In genomic region chr13:81657008-81657350, GRCm38 (mm10) we compare ENCODE assay signal across 8 mouse cellular contexts. TPM values are rescaled to one million over a fixed set of nuclear protein-coding genes. Genes with fewer than 3 reads are reported as not detected.
A peak's percentile ranks its signal among the peaks of the same experiment; 100 is the strongest.
DNase-seq lines count a peak whose midpoint lies in the region; ATAC-seq and TF ChIP-seq lines count a peak whose summit lies in the region.

No protein-coding gene starts in this region.

- intact Hi-C loops in heart, adult 2 months (cut with DNase I), result loop anchor here (5.0 kb wide), 4 partner anchors 55 to 775 kb away; partner anchors contain the start of genes Arrdc3, Cetn3, Mblac2 and Polr3g

- no peak for TF ChIP-seq POLR2A in heart, adult 2 months (IDR thresholded peaks at IDR 0.05; ENCODE audit: insufficient read depth, low read depth, low read length)

- H3ac ChIP-seq in C2C12 (ENCODE audit: control insufficient read depth, insufficient read length, low read depth), result peak overlapping the region; percentile 26

- no peak for TF ChIP-seq EP300 in heart, adult 2 months (IDR thresholded peaks at IDR 0.05; ENCODE audit: insufficient read depth, low read depth, low read length)

- H3K27me3 ChIP-seq in heart, adult 2 months (ENCODE audit: control insufficient read depth, insufficient read depth, low read length), result no peaks in the 10 kb centered on the region
- no peaks in the 10 kb centered on the region for H3K27me3 ChIP-seq in C2C12 (ENCODE audit: control insufficient read depth, insufficient read depth, insufficient read length)
- H3K27me3 ChIP-seq in forebrain, embryonic 12.5 days, result no peaks in the 10 kb centered on the region
- no peaks in the 10 kb centered on the region for H3K27me3 ChIP-seq in liver, embryonic 13.5 days

- ATAC-seq in forebrain, embryonic 12.5 days (ENCODE audit: low FRiP score), result no peak
- peak; percentile 77 for ATAC-seq in liver, embryonic 13.5 days (ENCODE audit: low read depth)

- peak overlapping the region; percentile 73 for H3K9ac ChIP-seq in heart, adult 2 months (ENCODE audit: low read depth, low read length)
- H3K9ac ChIP-seq in forebrain, embryonic 12.5 days, result peak overlapping the region; percentile 50
- H3K9ac ChIP-seq in liver, embryonic 13.5 days, result peak overlapping the region; percentile 78

- H3K79me2 ChIP-seq in heart, adult 2 months (replicated peaks; ENCODE audit: control insufficient read depth, insufficient read depth, low read length), result peaks cover 4% of the 10 kb centered on the region; the same call in 1 of the 2 replicates
- H3K79me2 ChIP-seq in C2C12 (ENCODE audit: control insufficient read depth, insufficient read depth), result peaks cover 43% of the 10 kb centered on the region

- peak overlapping the region; percentile 98 for H3K27ac ChIP-seq in heart, adult 2 months
- H3K27ac ChIP-seq in forebrain, embryonic 12.5 days, result peak overlapping the region; percentile 93
- H3K27ac ChIP-seq in liver, embryonic 13.5 days, result peak overlapping the region; percentile 94

- H3K4me1 ChIP-seq in heart, adult 2 months (ENCODE audit: control insufficient read depth, insufficient read depth, low read length), result peaks cover 3% of the 10 kb centered on the region; the same call in 1 of the 2 replicates
- peaks cover 20% of the 10 kb centered on the region for H3K4me1 ChIP-seq in forebrain, embryonic 12.5 days
- H3K4me1 ChIP-seq in liver, embryonic 13.5 days (replicated peaks), result peaks cover 47% of the 10 kb centered on the region

- WGBS in heart, adult 2 months, result 34% methylated on average over 5 of the region's 5 CpGs
- 12% methylated on average over 5 of the region's 5 CpGs for WGBS in forebrain, embryonic 12.5 days
- 26% methylated on average over 5 of the region's 5 CpGs for WGBS in liver, embryonic 13.5 days (ENCODE audit: insufficient replicate concordance)

- H3K4me2 ChIP-seq in forebrain, embryonic 12.5 days, result peak overlapping the region; percentile 72
- H3K4me2 ChIP-seq in liver, embryonic 13.5 days, result peak overlapping the region; percentile 81

- peaks cover 32% of the 10 kb centered on the region for H3K79me3 ChIP-seq in C2C12 (ENCODE audit: low read depth)

- no peaks in the 10 kb centered on the region for H3K9me3 ChIP-seq in forebrain, embryonic 12.5 days
- no peaks in the 10 kb centered on the region for H3K9me3 ChIP-seq in liver, embryonic 13.5 days (replicated peaks)

- peak overlapping the region; percentile 61 for H3K4me3 ChIP-seq in heart, adult 2 months
- peak overlapping the region; percentile 69 for H3K4me3 ChIP-seq in C2C12 (ENCODE audit: insufficient read depth, poor library complexity, severe bottlenecking)
- H3K4me3 ChIP-seq in forebrain, embryonic 12.5 days (replicated peaks), result peak overlapping the region; percentile 72
- peak overlapping the region; percentile 89 for H3K4me3 ChIP-seq in liver, embryonic 13.5 days (replicated peaks)

- peaks cover 5% of the 10 kb centered on the region; the same call in 1 of the 2 replicates for H3K36me3 ChIP-seq in heart, adult 2 months (ENCODE audit: control insufficient read depth, insufficient read depth, low read length)
- H3K36me3 ChIP-seq in C2C12 (ENCODE audit: control insufficient read depth, insufficient read depth), result peaks cover 3% of the 10 kb centered on the region
- H3K36me3 ChIP-seq in forebrain, embryonic 12.5 days (replicated peaks), result no peaks in the 10 kb centered on the region; the same call in 1 of the 2 replicates
- peaks cover 12% of the 10 kb centered on the region; the same call in 1 of the 2 replicates for H3K36me3 ChIP-seq in liver, embryonic 13.5 days

- no peak for DNase-seq in heart, adult 2 months
- DNase-seq in heart, adult 9 months (ENCODE audit: low spot score in 2 of 2), result no peak
- no peak for DNase-seq in liver, embryonic 13.5 days
- DNase-seq in urinary bladder, postnatal 10 days (ENCODE audit: low spot score), result no peak
- DNase-seq in adrenal gland, adult 18-20 months (ENCODE audit: low spot score in 2 of 2), result no peak
- DNase-seq in right cerebral cortex, postnatal 4 days, result no peak

- TF ChIP-seq CTCF in heart, adult 2 months (IDR thresholded peaks at IDR 0.05), result no peak
- TF ChIP-seq CTCF in C2C12 (IDR thresholded peaks at IDR 0.05; ENCODE audit: control insufficient read depth, insufficient read depth, insufficient read length), result no peak

TF ChIP-seq in C2C12, 6 proteins besides CTCF, POLR2A, EP300 and RAD21:
- TF ChIP-seq MYOG (IDR thresholded peaks at IDR 0.05; ENCODE audit: control insufficient read depth, extremely low read depth, insufficient read length) (no peak), CEBPB (IDR thresholded peaks at IDR 0.05; ENCODE audit: low read depth) (no peak)

RNA-seq across cellular contexts. Expression of gene Lysmd3, which starts 0.5 kb away (rescaled TPM):
- 10 to 100 TPM; 13.2 to 17.2 TPM for total RNA-seq in heart, adult 2 months (2021)
- 4.3 and 9.3 TPM in 2 replicates for polyA plus RNA-seq in heart, adult 2 months (2012; rRNA removed)
- polyA plus RNA-seq in C2C12 (2012; fragmentation: generic; extraction: Trizol), result 4.9 TPM
- polyA plus RNA-seq in forebrain, embryonic 12.5 days (2016; fragmentation: Nextera tagmentation; extraction: Ambion mirVana), result 22.2 and 26.3 TPM in 2 replicates
- 14.5 and 21.0 TPM in 2 replicates for polyA plus RNA-seq in liver, embryonic 13.5 days (2015; fragmentation: Nextera tagmentation; extraction: Ambion mirVana)
- total RNA-seq in adrenal gland, adult 18-20 months (2021), result 10 to 100 TPM; 15.5 to 22.1 TPM

RNA-seq across cellular contexts. Expression of gene Adgrv1, which starts 24.0 kb away (rescaled TPM):
- total RNA-seq in heart, adult 2 months (2021), result under 1 TPM in 1 of 2 experiments, not detected in 1; 0.30 TPM
- 0.18 and 0.35 TPM in 2 replicates for polyA plus RNA-seq in heart, adult 2 months (2012; rRNA removed)
- 0.18 TPM for polyA plus RNA-seq in C2C12 (2012; fragmentation: generic; extraction: Trizol)
- 44.5 and 44.7 TPM in 2 replicates for polyA plus RNA-seq in forebrain, embryonic 12.5 days (2016; fragmentation: Nextera tagmentation; extraction: Ambion mirVana)
- polyA plus RNA-seq in liver, embryonic 13.5 days (2015; fragmentation: Nextera tagmentation; extraction: Ambion mirVana), result 0.13 and 0.16 TPM in 2 replicates
- 1 to 10 TPM; 1.5 to 1.9 TPM for total RNA-seq in adrenal gland, adult 18-20 months (2021)

RNA-seq across cellular contexts. Expression of gene Polr3g, which starts 53.8 kb away (rescaled TPM):
- 1 to 10 TPM; 3.3 to 4.5 TPM for total RNA-seq in heart, adult 2 months (2021)
- polyA plus RNA-seq in heart, adult 2 months (2012; rRNA removed), result 2.0 and 4.5 TPM in 2 replicates
- 17.3 TPM for polyA plus RNA-seq in C2C12 (2012; fragmentation: generic; extraction: Trizol)
- 10.4 and 10.5 TPM in 2 replicates for polyA plus RNA-seq in forebrain, embryonic 12.5 days (2016; fragmentation: Nextera tagmentation; extraction: Ambion mirVana)
- polyA plus RNA-seq in liver, embryonic 13.5 days (2015; fragmentation: Nextera tagmentation; extraction: Ambion mirVana), result 13.6 and 14.6 TPM in 2 replicates
- total RNA-seq in adrenal gland, adult 18-20 months (2021), result 1 to 10 TPM; 4.5 to 5.8 TPM

RNA-seq across cellular contexts. Expression of gene Mblac2, which starts 54.2 kb away (rescaled TPM):
- 1 to 10 TPM; 5.1 to 5.9 TPM for total RNA-seq in heart, adult 2 months (2021)
- polyA plus RNA-seq in heart, adult 2 months (2012; rRNA removed), result 2.5 and 4.7 TPM in 2 replicates
- 1.2 TPM for polyA plus RNA-seq in C2C12 (2012; fragmentation: generic; extraction: Trizol)
- 6.8 and 8.4 TPM in 2 replicates for polyA plus RNA-seq in forebrain, embryonic 12.5 days (2016; fragmentation: Nextera tagmentation; extraction: Ambion mirVana)
- polyA plus RNA-seq in liver, embryonic 13.5 days (2015; fragmentation: Nextera tagmentation; extraction: Ambion mirVana), result 3.3 and 3.6 TPM in 2 replicates
- total RNA-seq in adrenal gland, adult 18-20 months (2021), result 1 to 10 TPM; 8.2 to 8.3 TPM

Comparison
In these comparisons a context has a peak if more than half of its experiments do, and no peak if none do; other contexts are left out.
1. RNA of gene Adgrv1, which starts 24.0 kb away (polyA plus RNA-seq): 44.5 to 44.7 TPM in forebrain, embryonic 12.5 days; 0.18 to 0.35 TPM in heart, adult 2 months, 0.18 TPM in C2C12 (single experiment) and 0.13 to 0.16 TPM in liver, embryonic 13.5 days; every median in the first group is over 10 times any median in the second.
2. Peak in every context shown above with its lines, with median percentiles within 50 percentile points of each other: H3K27ac ChIP-seq, H3K4me3 ChIP-seq and H3K9ac ChIP-seq.